Mouse (Mus musculus) heart, embryonic 14.5 days (tissue): ENCODE measurements around the gene Gng2. TPM values are rescaled to one million over a fixed set of nuclear protein-coding genes. Genes with fewer than 3 reads are reported as not detected.

Experiments used
- ATAC-seq: fragments of 200-750 bp; cut with Nextera tagmentation; 2 replicates; pipeline ENCODE4 v1.8.0; 2017; ENCODE audit warnings: low read depth, moderate TSS enrichment; ENCODE audit not compliant: insufficient number of reproducible peaks, insufficient read depth, low FRiP score
- H3K27ac ChIP-seq, 2 experiments: fragments of 200-500 bp in 1 of 2; fragments of 300-500 bp in 1 of 2; sonication (generic) in 1 of 2; replicated peaks in 1 of 2; 2 replicates each; pipeline ENCODE4 v1.5.1; 2012 to 2014; ENCODE audit warnings: low read depth in 2 of 2, low read length in 2 of 2, control low read depth in 1 of 2, mild to moderate bottlenecking in 1 of 2, mixed read lengths in 1 of 2; ENCODE audit not compliant: control insufficient read depth in 1 of 2, insufficient read depth in 1 of 2
- H3K27me3 ChIP-seq: fragments of 300-500 bp; sonication (generic); 2 replicates; pipeline ENCODE4 v1.6.1; 2014; ENCODE audit warnings: mild to moderate bottlenecking, low read length, control low read depth; ENCODE audit not compliant: control insufficient read depth, insufficient read depth
- H3K36me3 ChIP-seq: fragments of 300-500 bp; sonication (generic); 2 replicates; pipeline ENCODE4 v1.6.1; 2014; ENCODE audit warnings: mild to moderate bottlenecking, control low read depth, low read length, mixed read lengths; ENCODE audit not compliant: control insufficient read depth, insufficient read depth
- H3K4me1 ChIP-seq, 2 experiments: fragments of 200-500 bp in 1 of 2; fragments of 300-500 bp in 1 of 2; sonication (generic) in 1 of 2; 2 replicates each; pipeline ENCODE4 v1.6.1; 2012 to 2014; ENCODE audit warnings: low read length in 2 of 2, control low read depth in 1 of 2, mixed read lengths in 1 of 2; ENCODE audit not compliant: control insufficient read depth in 2 of 2, insufficient read depth in 2 of 2
- H3K4me2 ChIP-seq: fragments of 300-500 bp; sonication (generic); 2 replicates; pipeline ENCODE4 v1.6.1; 2014; ENCODE audit warnings: mild to moderate bottlenecking, low read length
- H3K4me3 ChIP-seq, 2 experiments: fragments of 200-500 bp in 1 of 2; fragments of 300-500 bp in 1 of 2; sonication (generic) in 1 of 2; 2 replicates each; pipeline ENCODE4 v1.5.1; 2012 to 2014; ENCODE audit warnings: low read length in 2 of 2, mild to moderate bottlenecking in 2 of 2, control low read depth in 1 of 2, low read depth in 1 of 2, moderate library complexity in 1 of 2; ENCODE audit not compliant: control insufficient read depth in 1 of 2, insufficient read depth in 1 of 2
- H3K9ac ChIP-seq: fragments of 300-500 bp; sonication (generic); 2 replicates; pipeline ENCODE4 v1.6.1; 2014; ENCODE audit warnings: mild to moderate bottlenecking, low read length
- H3K9me3 ChIP-seq: fragments of 300-500 bp; sonication (generic); 2 replicates; pipeline ENCODE4 v1.6.1; 2016; ENCODE audit warnings: low read length, control low read depth; ENCODE audit not compliant: control insufficient read depth
- WGBS: fragments of 180-500 bp; shearing (Covaris S2); extraction: QIAGEN DNeasy Blood & Tissue Kit; methylation state at CpG from one replicate; pipeline ENCODE4 v1.1.7; 2014; 5-methylcytosine and 5-hydroxymethylcytosine counted together
- polyA plus RNA-seq: library from polyadenylated mRNA; unstranded; fragments of >200 nt; fragmentation: Nextera tagmentation; extraction: Ambion mirVana; gene quantifications from 2 replicates; pipeline ENCODE4 v1.2.1, GENCODE M21; 2014

Gng2 gene
- polyA plus RNA-seq: 49.9 and 59.3 TPM in 2 replicates

- no peaks in the 10 kb centered on the region for H3K9me3 ChIP-seq
- peak within 1 kb of the TSS; percentile 53 to 66 for H3K4me3 ChIP-seq
- H3K36me3 ChIP-seq: no peaks in the 10 kb centered on the region
- H3K27ac ChIP-seq: peak within 1 kb of the TSS; percentile 55 to 78
- H3K4me1 ChIP-seq: peaks cover 16 to 17% of the 10 kb centered on the region in 2 experiments
- H3K9ac ChIP-seq: peak within 1 kb of the TSS; percentile 75
- WGBS: 12% methylated on average over 15 of the region's 15 CpGs
- no peaks in the 10 kb centered on the region for H3K27me3 ChIP-seq
- peak within 1 kb of the TSS; percentile 86 for H3K4me2 ChIP-seq
- no peak for ATAC-seq
Observed at GRCm38 (mm10) chr14:19977271-19978024, at the start of gene Gng2. Gene Gng2 (minus strand): TSS chr14:19977627.

- peaks cover 4 to 12% of the 10 kb centered on the region in 2 experiments; a peak in 3 of 4 replicates for H3K4me1 ChIP-seq
Observed at GRCm38 (mm10) chr14:20024888-20025719, 47.7 kb upstream of the Gng2 start.

GRCm38 (mm10) chr14:20023939-20024338, 46.5 kb upstream of the Gng2 start:
- Histone ChIP-seq H3K9me3 (no peaks in the 10 kb centered on the region), H3K36me3 (no peaks in the 10 kb centered on the region), H3K27ac (no peak overlapping the region), H3K4me2 (no peak overlapping the region), H3K9ac (no peak overlapping the region), H3K4me3 (no peak overlapping the region), H3K27me3 (no peaks in the 10 kb centered on the region), H3K4me1 (peaks cover 6 to 13% of the 10 kb centered on the region in 2 experiments; a peak in 3 of 4 replicates)
- no peak for ATAC-seq
- 89% methylated on average over 2 of the region's 2 CpGs for WGBS

More at GRCm38 (mm10) chr14:20024888-20025719, 47.7 kb upstream of the Gng2 start:
- ATAC-seq: no peak
- 39% methylated on average over 6 of the region's 6 CpGs for WGBS
- no peak overlapping the region for H3K27ac ChIP-seq
- no peak overlapping the region for H3K9ac ChIP-seq
- no peaks in the 10 kb centered on the region for H3K9me3 ChIP-seq
- H3K4me2 ChIP-seq: no peak overlapping the region
- H3K4me3 ChIP-seq: no peak overlapping the region
- no peaks in the 10 kb centered on the region for H3K36me3 ChIP-seq
- H3K27me3 ChIP-seq: no peaks in the 10 kb centered on the region

GRCm38 (mm10) chr14:20019486-20019885, 42.1 kb upstream of the Gng2 start:
- no peak overlapping the region for H3K9ac ChIP-seq
- H3K4me2 ChIP-seq: no peak overlapping the region
- no peaks in the 10 kb centered on the region for H3K36me3 ChIP-seq
- no peak for ATAC-seq
- H3K27ac ChIP-seq: no peak overlapping the region
- no peaks in the 10 kb centered on the region for H3K27me3 ChIP-seq
- WGBS: 69% methylated on average over 3 of the region's 3 CpGs
- no peak overlapping the region for H3K4me3 ChIP-seq
- 0 out of 2 replicates have a peak, but pooled peaks cover 4% of the 10 kb centered on the region for H3K9me3 ChIP-seq
- H3K4me1 ChIP-seq: peaks cover 3 to 4% of the 10 kb centered on the region in 2 experiments; a peak in 2 of 4 replicates

- ATAC-seq: no peak
- Histone ChIP-seq H3K9ac (no peak overlapping the region), H3K4me2 (no peak overlapping the region), H3K9me3 (0 out of 2 replicates have a peak, but pooled peaks cover 4% of the 10 kb centered on the region), H3K4me3 (no peak overlapping the region), H3K4me1 (peaks cover 3 to 10% of the 10 kb centered on the region in 2 experiments; a peak in 2 of 4 replicates), H3K27ac (no peak overlapping the region), H3K36me3 (no peaks in the 10 kb centered on the region), H3K27me3 (no peaks in the 10 kb centered on the region)
- 51% methylated on average over 9 of the region's 9 CpGs for WGBS
Observed at GRCm38 (mm10) chr14:20012506-20013275, 35.3 kb upstream of the Gng2 start.

GRCm38 (mm10) chr14:20007446-20007845, 30.0 kb upstream of the Gng2 start:
- no peak overlapping the region for H3K27ac ChIP-seq
- H3K9me3 ChIP-seq: no peaks in the 10 kb centered on the region
- WGBS: 60% methylated on average over 3 of the region's 3 CpGs

GRCm38 (mm10) chr14:20004777-20005289, 27.4 kb upstream of the Gng2 start:
- Histone ChIP-seq H3K9ac (no peak overlapping the region), H3K36me3 (no peaks in the 10 kb centered on the region), H3K27ac (no peak overlapping the region), H3K9me3 (peaks cover 4% of the 10 kb centered on the region; the same call in 1 of the 2 replicates), H3K4me3 (no peak overlapping the region), H3K4me2 (no peak overlapping the region), H3K27me3 (no peaks in the 10 kb centered on the region), H3K4me1 (peaks cover 6 to 21% of the 10 kb centered on the region in 2 experiments)
- ATAC-seq: no peak

More at GRCm38 (mm10) chr14:20007446-20007845, 30.0 kb upstream of the Gng2 start:
- Histone ChIP-seq H3K4me3 (no peak overlapping the region), H3K9ac (no peak overlapping the region), H3K4me1 (peaks cover 8 to 28% of the 10 kb centered on the region in 2 experiments), H3K27me3 (no peaks in the 10 kb centered on the region), H3K4me2 (no peak overlapping the region), H3K36me3 (no peaks in the 10 kb centered on the region)
- no peak for ATAC-seq
